Mouse (Mus musculus): ENCODE results near the gene Sbno2. TPM values are rescaled to one million over a fixed set of nuclear protein-coding genes. Genes with fewer than 3 reads are reported as not detected.
A peak's percentile ranks its signal among the peaks of the same experiment; 100 is the strongest.
"Not testable (repeated sequence)": the region's sequence is repeated elsewhere in the genome, so short reads cannot be mapped to it uniquely, and the experiment has no call there.

Sbno2 gene
- total RNA-seq, 1 experiment from 2014 or later = 22.3 TPM

GRCm38 (mm10) chr10:80070837-80071515, 34.4 kb downstream of the Sbno2 start:
- peak; percentile 67 for ATAC-seq (replicated peaks; ENCODE audit: low read depth, poor library complexity, severe bottlenecking)

- no peak for ATAC-seq (replicated peaks; ENCODE audit: low read depth, poor library complexity, severe bottlenecking)
These were observed 35.4 kb downstream of the Sbno2 start for GRCm38 (mm10) chr10:80069948-80070450.

- ATAC-seq (replicated peaks; ENCODE audit: low read depth, poor library complexity, severe bottlenecking) = no peak
These were observed 36.1 kb downstream of the Sbno2 start for GRCm38 (mm10) chr10:80069251-80069650.

GRCm38 (mm10) chr10:80063877-80064650, 41.3 kb downstream of the Sbno2 start:
- ATAC-seq (replicated peaks; ENCODE audit: low read depth, poor library complexity, severe bottlenecking) = no peak; the same call in 1 of the 2 replicates

- ATAC-seq (replicated peaks; ENCODE audit: low read depth, poor library complexity, severe bottlenecking) = no peak
These were observed 42.3 kb downstream of the Sbno2 start for GRCm38 (mm10) chr10:80063104-80063503.

DNA sequence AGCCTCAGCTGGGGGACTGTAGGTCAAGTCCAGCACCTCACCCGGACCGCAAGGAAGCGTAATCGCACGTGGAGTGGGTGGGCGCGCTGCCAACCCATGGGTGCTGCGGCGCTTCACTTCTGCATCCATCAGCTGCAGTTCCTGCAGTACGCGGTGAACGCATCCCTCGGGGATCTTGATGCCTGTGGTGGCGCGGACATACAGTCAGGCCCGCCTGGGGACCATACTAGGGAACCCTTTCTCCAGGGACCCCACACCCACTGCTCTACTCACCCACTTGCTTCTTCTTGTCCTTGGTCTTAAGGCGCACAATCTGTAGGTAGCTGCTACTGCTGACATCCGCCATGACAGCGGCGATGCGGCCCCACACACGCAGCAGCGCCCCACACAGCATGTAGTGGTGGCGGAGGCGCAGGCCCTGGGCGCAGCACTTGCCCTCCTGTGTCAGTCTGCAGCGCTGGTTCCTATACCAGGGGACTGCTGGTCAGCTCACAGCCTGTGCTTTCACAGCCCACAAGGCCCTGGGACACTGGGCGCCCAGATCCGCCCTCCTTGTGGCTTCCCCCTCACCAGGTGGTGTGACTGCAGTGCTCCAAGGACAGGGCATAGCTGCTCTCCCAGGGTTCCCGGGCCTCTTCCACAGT, 47.6 kb downstream of the Sbno2 start:
- ATAC-seq (replicated peaks; ENCODE audit: low read depth, poor library complexity, severe bottlenecking) = no peak

DNA sequence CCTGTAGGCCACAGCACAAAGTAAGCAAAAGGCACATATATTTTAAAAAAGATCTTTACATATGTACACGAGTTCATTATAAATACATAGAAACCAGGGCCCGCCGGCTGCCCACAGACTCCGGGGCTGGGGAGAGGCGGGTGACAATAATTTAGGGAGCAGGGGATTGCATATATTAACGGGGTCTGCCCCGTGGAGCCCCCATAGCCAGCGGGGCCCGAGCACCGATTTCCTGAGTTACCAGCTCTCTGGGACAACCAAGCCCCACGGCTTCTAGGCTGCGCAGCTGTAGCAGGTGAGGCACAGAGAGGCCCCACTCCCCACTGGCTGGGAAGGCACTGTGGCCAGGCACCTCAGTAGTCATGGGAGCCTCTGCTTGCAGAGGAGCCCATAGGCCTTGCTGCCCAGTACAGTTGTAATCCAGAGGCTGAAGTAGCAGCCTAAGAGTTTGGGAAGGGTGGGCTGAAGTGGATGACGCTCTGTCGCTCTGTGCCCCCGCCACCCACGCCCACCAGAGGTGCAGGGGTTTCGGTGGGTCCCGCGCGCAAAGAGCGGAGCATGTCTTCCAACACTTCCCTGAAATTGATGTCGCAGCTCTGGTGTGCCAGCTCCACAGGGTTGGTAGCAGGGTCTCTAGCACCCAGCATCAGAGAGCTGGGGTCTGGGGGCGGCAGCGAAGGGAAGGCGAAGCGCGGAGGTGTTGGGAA, 48.2 kb downstream of the Sbno2 start:
- ATAC-seq (replicated peaks; ENCODE audit: low read depth, poor library complexity, severe bottlenecking) = no peak

DNA sequence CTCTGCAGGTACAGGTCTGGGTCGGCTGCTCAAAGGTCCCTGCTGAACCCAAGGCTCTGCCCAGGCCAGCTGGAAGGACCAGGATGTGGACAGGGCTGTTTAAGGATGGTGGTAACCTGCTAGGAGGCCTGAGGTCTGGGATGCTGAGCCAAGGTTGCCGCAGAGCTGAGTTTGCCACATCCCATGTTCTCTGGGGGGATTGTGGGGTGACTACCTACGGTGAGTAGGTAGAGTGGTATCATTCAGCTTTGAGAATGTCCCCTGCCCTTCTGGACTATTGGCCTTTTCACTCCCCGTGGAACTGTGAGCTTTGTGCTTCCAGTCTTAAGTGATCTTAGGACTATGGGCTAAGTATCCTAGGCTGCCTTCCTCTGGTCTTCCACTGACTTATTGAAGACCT, 48.9 kb downstream of the Sbno2 start:
- no peak for ATAC-seq (replicated peaks; ENCODE audit: low read depth, poor library complexity, severe bottlenecking)

- no peak for ATAC-seq (replicated peaks; ENCODE audit: low read depth, poor library complexity, severe bottlenecking)
These were observed 49.5 kb downstream of the Sbno2 start for GRCm38 (mm10) chr10:80055891-80056290.

- ATAC-seq (replicated peaks; ENCODE audit: low read depth, poor library complexity, severe bottlenecking) = no peak
These were observed 50.0 kb downstream of the Sbno2 start for GRCm38 (mm10) chr10:80055364-80055763.

DNA sequence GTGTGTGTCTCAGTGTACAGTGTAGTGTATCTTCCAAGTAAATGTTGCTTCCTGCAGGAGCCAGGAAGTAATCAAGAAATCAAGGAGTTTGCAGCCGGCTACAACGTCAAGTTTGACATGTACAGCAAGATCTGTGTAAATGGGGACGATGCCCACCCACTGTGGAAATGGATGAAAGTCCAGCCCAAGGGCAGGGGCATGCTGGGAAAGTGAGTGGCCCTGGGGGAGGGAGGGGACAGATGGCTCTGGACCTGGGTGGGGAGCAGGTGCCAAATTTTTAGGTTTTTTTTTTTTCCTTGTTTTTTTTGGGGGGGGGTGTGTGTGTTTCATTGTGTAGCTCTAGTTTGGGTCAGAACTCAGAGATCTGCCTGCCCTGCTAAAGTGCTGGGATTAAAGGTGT, 50.5 kb downstream of the Sbno2 start:
- ATAC-seq (replicated peaks; ENCODE audit: low read depth, poor library complexity, severe bottlenecking) = not testable (repeated sequence)

GRCm38 (mm10) chr10:80053831-80054815, 51.2 kb downstream of the Sbno2 start:
- no peak for ATAC-seq (replicated peaks; ENCODE audit: low read depth, poor library complexity, severe bottlenecking)

- ATAC-seq (replicated peaks; ENCODE audit: low read depth, poor library complexity, severe bottlenecking) = peak; percentile 90
These were observed 52.1 kb downstream of the Sbno2 start for GRCm38 (mm10) chr10:80053259-80053780.

- no peak for ATAC-seq (replicated peaks; ENCODE audit: low read depth, poor library complexity, severe bottlenecking)
These were observed 53.0 kb downstream of the Sbno2 start for GRCm38 (mm10) chr10:80052374-80052764.

- peak; percentile 7 for ATAC-seq (replicated peaks; ENCODE audit: low read depth, poor library complexity, severe bottlenecking)
These were observed 53.6 kb downstream of the Sbno2 start for GRCm38 (mm10) chr10:80051618-80052373.

- ATAC-seq (replicated peaks; ENCODE audit: low read depth, poor library complexity, severe bottlenecking) = no peak
These were observed 54.3 kb downstream of the Sbno2 start for GRCm38 (mm10) chr10:80050885-80051617.

DNA sequence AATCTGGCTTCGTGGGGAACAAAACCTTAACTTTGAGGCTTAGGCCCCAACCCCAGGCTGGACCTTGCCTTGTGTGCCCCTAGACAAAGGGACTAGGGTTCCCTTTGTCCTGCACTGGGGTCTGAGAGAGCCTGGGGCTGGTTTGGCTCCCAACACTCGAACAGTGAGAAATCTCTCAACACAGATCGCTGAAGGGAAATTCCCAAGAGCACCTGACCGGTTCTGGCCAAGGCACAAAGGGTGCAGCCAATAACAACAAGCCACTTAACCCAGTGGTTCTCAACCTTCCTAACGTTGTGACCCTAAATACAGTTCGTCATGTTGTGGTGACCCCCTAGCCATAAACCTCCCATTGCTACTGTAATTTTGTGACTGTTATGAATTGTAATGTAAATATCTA, 55.1 kb downstream of the Sbno2 start:
- ATAC-seq (replicated peaks; ENCODE audit: low read depth, poor library complexity, severe bottlenecking) = no peak

GRCm38 (mm10) chr10:80048834-80049233, 56.5 kb downstream of the Sbno2 start:
- no peak for ATAC-seq (replicated peaks; ENCODE audit: low read depth, poor library complexity, severe bottlenecking)
